Mouse (Mus musculus): ENCODE measurements around the gene Diras1.

Gene Diras1

GRCm38 (mm10) chr10:80991945-80992344 lies 33.5 kb downstream of the Diras1 start:
- no peak for TF ChIP-seq GATA4 (IDR thresholded peaks at IDR 0.05; ENCODE audit: insufficient replicate concordance, low read length)

GRCm38 (mm10) chr10:80991007-80991406 lies 34.5 kb downstream of the Diras1 start:
- TF ChIP-seq GATA4 (IDR thresholded peaks at IDR 0.05; ENCODE audit: insufficient replicate concordance, low read length) = no peak

GRCm38 (mm10) chr10:80990406-80990805 lies 35.1 kb downstream of the Diras1 start:
- TF ChIP-seq GATA4 (IDR thresholded peaks at IDR 0.05; ENCODE audit: insufficient replicate concordance, low read length) = no peak

- TF ChIP-seq GATA4 (IDR thresholded peaks at IDR 0.05; ENCODE audit: insufficient replicate concordance, low read length) = no peak
These were observed 36.0 kb downstream of the Diras1 start for GRCm38 (mm10) chr10:80989446-80989845.

GRCm38 (mm10) chr10:80987709-80988441 lies 37.6 kb downstream of the Diras1 start:
- TF ChIP-seq GATA4 (IDR thresholded peaks at IDR 0.05; ENCODE audit: insufficient replicate concordance, low read length) = no peak

- no peak for TF ChIP-seq GATA4 (IDR thresholded peaks at IDR 0.05; ENCODE audit: insufficient replicate concordance, low read length)
These were observed 38.7 kb downstream of the Diras1 start for GRCm38 (mm10) chr10:80986754-80987153.

GRCm38 (mm10) chr10:80985970-80986701 lies 39.3 kb downstream of the Diras1 start:
- no peak for TF ChIP-seq GATA4 (IDR thresholded peaks at IDR 0.05; ENCODE audit: insufficient replicate concordance, low read length)

GRCm38 (mm10) chr10:80985241-80985969 lies 40.1 kb downstream of the Diras1 start:
- TF ChIP-seq GATA4 (IDR thresholded peaks at IDR 0.05; ENCODE audit: insufficient replicate concordance, low read length) = no peak

- TF ChIP-seq GATA4 (IDR thresholded peaks at IDR 0.05; ENCODE audit: insufficient replicate concordance, low read length) = no peak
These were observed 41.2 kb downstream of the Diras1 start for GRCm38 (mm10) chr10:80984223-80984622.

- no peak for TF ChIP-seq GATA4 (IDR thresholded peaks at IDR 0.05; ENCODE audit: insufficient replicate concordance, low read length)
These were observed 43.1 kb downstream of the Diras1 start for GRCm38 (mm10) chr10:80982381-80982780.

GRCm38 (mm10) chr10:80981564-80982112 lies 43.8 kb downstream of the Diras1 start:
- TF ChIP-seq GATA4 (IDR thresholded peaks at IDR 0.05; ENCODE audit: insufficient replicate concordance, low read length) = no peak

GRCm38 (mm10) chr10:80975478-80975877 lies 50.0 kb downstream of the Diras1 start:
- TF ChIP-seq GATA4 (IDR thresholded peaks at IDR 0.05; ENCODE audit: insufficient replicate concordance, low read length) = no peak; the same call in 1 of the 2 replicates

- no peak for TF ChIP-seq GATA4 (IDR thresholded peaks at IDR 0.05; ENCODE audit: insufficient replicate concordance, low read length)
These were observed 51.7 kb downstream of the Diras1 start for GRCm38 (mm10) chr10:80973722-80974121.

GRCm38 (mm10) chr10:80972071-80972987 lies 53.1 kb downstream of the Diras1 start:
- no peak for TF ChIP-seq GATA4 (IDR thresholded peaks at IDR 0.05; ENCODE audit: insufficient replicate concordance, low read length)
